Mouse (Mus musculus): ENCODE data around the gene St6gal2.

GRCm38 (mm10) chr17:55445250-55446184 lies at the start of gene St6gal2:
- TF ChIP-seq CTCF (IDR thresholded peaks at IDR 0.05; ENCODE audit: low read depth) (no peak), EP300 (IDR thresholded peaks at IDR 0.05; ENCODE audit: low read depth) (no peak)

Measured in heart, postnatal 0 days (tissue).